Mouse (Mus musculus) testis, adult 2 months (tissue): Measurements from ENCODE around the gene Kirrel.

ENCODE experiments used
- CTCF ChIP-seq: fragments of 200-500 bp; IDR thresholded peaks from 2 replicates; pipeline ENCODE4 v1.5.1; 2012; ENCODE audit warnings: low read depth, mild to moderate bottlenecking, inconsistent platforms, low read length, moderate library complexity; ENCODE audit not compliant: control insufficient read depth, insufficient read depth, insufficient replicate concordance
- POLR2A ChIP-seq: fragments of 200-500 bp; IDR thresholded peaks from 2 replicates; pipeline ENCODE4 v1.6.1; 2012; ENCODE audit warnings: low read depth, mild to moderate bottlenecking, inconsistent platforms, low read length, moderate library complexity; ENCODE audit not compliant: control insufficient read depth

DNA sequence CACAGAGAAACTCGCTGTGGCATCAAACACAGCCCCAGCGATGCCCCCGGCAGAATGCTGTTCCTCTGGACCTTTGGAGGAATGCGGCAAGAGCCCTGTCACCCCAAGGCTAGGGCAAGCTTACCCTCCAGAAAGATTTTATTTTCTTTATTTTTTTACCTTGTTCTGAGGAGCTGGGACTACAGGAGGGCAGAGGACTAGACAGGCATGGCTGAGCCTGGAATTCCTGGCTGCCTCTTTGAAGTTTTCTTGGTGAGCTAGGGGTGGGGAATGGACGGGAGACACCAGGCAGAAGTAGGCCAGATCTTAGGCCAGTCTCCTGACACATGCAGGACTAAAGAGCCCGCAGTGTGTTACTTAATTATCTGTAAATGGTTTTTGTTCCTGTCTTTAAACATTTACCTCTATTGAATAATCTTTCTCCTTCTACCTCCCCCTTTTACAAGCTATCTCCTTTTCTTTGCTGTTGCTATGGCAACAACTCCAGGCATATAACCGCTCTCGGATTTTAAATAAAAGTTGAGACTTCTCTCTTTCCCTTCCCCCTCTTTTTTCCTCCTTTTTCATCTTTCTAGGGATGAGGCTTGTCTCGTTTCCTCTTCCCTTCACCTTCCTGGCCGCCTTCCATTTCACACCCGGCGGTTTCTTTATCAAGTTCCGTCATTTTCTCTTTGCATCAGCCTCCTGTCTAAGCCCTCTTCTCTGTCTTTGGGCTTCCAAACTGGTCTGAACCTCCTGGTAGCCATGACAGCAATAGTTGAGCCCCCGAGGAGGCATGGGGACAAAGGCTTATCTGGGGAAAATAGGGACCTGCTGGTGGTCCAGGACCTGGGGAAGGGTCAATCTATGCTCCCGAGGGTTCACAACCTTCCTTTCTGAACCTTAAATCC lies 19.9 kb downstream of the Kirrel start:
- TF ChIP-seq POLR2A (no peak), CTCF (no peak)
